Mouse (Mus musculus) brown adipose tissue, adult 24 weeks (tissue): ENCODE measurements around the gene Bag3. TPM values are rescaled to one million over a fixed set of nuclear protein-coding genes. Genes with fewer than 3 reads are reported as not detected.

ENCODE experiments used
- H3K27ac ChIP-seq: fragments of 200-500 bp; replicated peaks from 2 replicates; pipeline ENCODE4 v1.5.1; 2012; ENCODE audit warnings: low read depth, mild to moderate bottlenecking, low read length
- H3K4me1 ChIP-seq: fragments of 200-500 bp; 2 replicates; pipeline ENCODE4 v1.6.1; 2012; ENCODE audit warnings: low read length, mixed read lengths; ENCODE audit not compliant: control insufficient read depth, insufficient read depth, insufficient read length
- H3K4me3 ChIP-seq: fragments of 200-500 bp; 2 replicates; pipeline ENCODE4 v1.5.1; 2012; ENCODE audit warnings: low read depth, mild to moderate bottlenecking, low read length, moderate library complexity; ENCODE audit not compliant: insufficient read depth
- polyA plus RNA-seq: library from polyadenylated mRNA; stranded (reverse); fragments of >200 nt; gene quantifications from 2 replicates; pipeline ENCODE4 v1.2.4, GENCODE M21; 2012; ENCODE audit not compliant: missing spikeins, insufficient read depth, insufficient read length

The Bag3 gene
- polyA plus RNA-seq, 1 experiment = 29.2 TPM

DNA sequence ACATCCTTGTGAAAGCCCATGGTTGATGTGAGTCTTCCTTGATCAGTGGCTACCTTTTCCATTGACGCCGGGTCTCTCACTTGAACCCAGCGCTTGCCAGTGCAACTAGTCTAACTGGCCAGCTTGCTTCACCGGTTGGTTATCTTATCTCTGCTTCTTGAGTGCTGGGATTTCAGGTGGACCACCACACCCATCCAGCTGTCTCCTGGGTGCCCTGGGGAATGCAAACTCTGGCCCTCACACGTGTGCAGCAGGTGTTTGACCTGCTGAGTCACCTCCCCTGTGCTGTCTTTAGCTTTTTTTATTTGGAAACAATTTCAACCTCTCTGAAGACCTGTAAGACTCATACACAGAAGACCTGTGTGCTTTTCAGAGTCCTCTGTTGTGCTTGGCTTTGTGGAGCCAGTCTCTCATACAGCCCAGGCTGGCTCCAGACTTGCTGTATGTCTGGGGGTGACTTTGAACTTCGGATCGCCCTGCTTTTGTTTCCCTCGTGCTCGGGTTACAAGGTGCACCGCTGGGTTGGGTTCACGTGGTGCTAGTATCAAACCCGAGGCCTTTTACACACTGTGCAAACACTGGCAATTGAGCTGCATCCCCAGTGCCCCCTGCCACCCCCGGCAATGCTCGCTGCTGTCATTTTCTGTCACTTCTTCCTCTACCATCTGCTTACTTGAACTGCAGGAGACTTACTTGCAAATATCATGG, 19.9 kb downstream of the Bag3 start:
- Histone ChIP-seq H3K27ac (peak overlapping the region; percentile 1; the same call in 1 of the 2 replicates), H3K4me3 (no peak overlapping the region), H3K4me1 (peaks cover 40% of the 10 kb centered on the region)

DNA sequence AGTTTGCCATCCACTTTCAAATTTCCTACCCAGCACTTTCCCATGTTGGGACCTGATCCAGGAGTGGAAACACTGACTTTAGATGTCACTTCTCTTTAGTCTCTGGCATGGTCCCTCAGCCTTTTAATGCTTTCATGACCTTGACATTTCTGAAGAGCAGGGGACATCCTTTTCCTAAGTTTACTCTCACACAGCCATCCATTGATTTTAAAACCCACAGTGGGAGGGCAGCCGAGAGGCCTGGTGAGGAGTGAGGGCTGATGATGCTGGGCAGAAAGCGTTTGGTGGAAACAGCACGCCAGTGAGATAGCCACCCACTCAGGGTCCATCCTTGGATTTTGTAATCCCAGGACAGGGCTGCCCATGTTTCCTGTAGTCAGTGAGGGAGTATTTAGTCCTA, 20.5 kb downstream of the Bag3 start:
- Histone ChIP-seq H3K4me3 (no peak overlapping the region), H3K4me1 (peaks cover 34% of the 10 kb centered on the region), H3K27ac (peak overlapping the region; percentile 31; the same call in 1 of the 2 replicates)

DNA sequence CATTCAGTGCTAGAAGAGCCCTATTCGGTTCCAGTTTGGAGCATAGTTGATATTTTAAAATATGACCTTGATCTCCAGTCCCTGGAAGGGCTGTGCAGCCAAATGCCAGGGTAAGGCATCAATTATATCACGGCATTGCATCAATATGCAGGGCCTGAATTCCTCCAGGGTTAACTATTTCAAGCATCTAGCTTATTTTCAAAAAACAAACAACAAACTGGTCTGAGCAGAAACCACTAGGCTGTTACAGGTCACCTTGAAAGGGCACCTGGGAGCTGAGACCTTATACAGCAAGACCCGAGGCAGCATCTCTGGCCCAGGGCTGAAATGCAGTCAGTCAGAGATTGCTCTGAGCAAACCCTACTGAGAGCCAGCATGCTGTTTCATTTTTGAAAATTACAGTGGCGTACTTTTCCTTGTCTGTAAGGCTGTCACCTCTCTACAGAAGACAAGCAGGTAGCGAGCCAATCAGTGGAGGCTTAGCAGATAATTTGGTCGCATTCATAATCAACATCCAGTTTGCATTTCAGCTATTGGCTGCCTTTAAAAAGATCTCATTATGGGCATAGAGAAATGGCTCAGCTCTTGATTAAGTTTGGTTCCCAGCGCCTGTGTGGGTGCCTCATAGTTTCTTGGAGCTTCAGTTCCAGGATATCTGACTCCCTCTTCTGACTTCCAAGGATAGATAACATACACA, 21.3 kb downstream of the Bag3 start:
- Histone ChIP-seq H3K27ac (no peak overlapping the region), H3K4me1 (peaks cover 26% of the 10 kb centered on the region), H3K4me3 (no peak overlapping the region)

DNA sequence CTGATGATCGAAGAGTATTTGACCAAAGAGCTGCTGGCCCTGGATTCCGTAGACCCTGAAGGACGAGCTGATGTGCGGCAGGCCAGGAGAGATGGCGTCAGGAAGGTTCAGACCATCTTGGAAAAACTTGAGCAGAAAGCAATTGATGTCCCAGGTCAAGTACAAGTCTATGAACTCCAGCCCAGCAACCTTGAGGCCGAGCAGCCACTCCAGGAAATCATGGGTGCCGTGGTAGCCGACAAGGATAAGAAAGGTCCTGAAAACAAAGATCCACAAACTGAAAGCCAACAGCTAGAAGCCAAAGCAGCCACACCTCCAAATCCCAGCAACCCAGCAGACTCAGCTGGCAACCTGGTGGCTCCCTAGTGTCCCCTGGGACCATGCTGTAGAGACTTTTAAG, 22.6 kb downstream of the Bag3 start:
- peaks cover 19% of the 10 kb centered on the region for H3K4me1 ChIP-seq
- H3K27ac ChIP-seq = no peak overlapping the region
- no peak overlapping the region for H3K4me3 ChIP-seq

DNA sequence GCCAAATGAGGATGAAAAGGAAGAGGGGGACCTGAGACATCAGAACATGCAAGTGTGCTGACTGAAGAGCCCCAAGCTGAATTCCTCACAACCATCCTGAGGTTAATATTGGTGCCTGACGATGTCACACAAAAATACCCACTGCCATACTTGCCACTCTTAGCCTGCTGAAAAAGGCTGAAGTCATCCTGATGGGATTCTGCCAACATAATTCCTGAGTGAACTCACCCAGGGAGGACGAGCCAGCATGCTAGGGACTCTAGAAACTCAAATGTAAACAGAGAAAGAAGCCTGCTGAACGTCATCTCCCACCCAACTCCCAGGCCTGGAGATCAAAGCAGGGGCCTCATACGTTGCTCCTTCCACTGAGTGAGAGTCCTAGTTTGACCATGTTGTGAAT, 25.7 kb downstream of the Bag3 start:
- no peak overlapping the region for H3K4me3 ChIP-seq
- H3K27ac ChIP-seq = no peak overlapping the region
- H3K4me1 ChIP-seq = peaks cover under 1% of the 10 kb centered on the region; the same call in 1 of the 2 replicates

DNA sequence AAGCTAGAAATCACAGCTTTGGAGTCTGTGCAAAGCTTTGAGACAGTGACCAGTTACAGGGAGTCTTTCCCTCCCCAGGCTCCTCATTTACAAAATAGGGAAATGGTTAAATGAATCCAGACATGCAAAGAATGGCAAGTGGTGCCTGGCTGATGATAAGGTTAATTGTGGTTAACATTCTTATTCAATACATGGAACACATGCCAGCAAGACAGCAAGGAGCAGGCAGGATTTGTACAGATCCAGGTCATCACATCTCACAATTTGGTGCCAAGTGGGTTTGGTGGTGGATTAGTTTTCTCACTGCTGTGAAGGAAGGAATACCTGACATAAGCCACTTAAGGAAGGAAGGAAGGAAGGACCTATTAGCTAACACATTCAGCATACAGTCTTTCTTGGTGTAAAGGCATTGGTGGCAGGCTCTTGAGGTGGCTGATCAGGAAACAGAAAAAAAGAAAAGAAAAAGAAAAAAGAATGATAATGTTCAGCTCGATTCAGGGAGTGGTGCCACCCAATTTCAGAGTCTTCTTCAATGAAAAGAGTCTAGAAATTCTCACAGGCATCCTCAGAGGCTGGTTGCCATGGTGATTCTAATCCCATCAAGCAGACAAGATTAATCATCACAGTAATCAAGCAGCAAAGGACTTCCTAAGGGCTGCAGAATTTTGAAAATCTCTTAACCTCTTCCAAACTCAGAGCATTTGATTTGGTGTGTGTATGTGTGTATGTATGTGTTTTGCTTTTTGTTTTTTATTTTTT, 27.1 kb downstream of the Bag3 start:
- Histone ChIP-seq H3K4me1 (no peaks in the 10 kb centered on the region), H3K4me3 (no peak overlapping the region), H3K27ac (no peak overlapping the region)

DNA sequence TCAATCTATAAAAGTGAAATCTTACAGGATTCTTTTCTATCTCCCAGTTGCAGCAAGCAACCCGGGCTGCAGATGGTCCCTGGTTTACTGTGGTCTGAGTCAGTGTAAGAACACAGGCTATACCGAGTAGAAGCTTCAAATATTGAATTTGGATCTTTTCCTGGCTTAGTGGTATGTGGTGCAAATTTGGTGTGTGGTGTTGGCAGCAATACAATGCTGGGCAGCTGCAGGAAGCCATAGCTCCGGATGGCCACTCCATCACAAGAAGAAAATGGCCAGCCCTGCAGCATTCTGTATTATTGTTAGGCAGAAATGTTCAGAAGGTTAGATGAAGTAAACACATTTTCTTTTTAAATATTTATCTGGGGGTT, 27.7 kb downstream of the Bag3 start:
- Histone ChIP-seq H3K27ac (no peak overlapping the region), H3K4me3 (no peak overlapping the region), H3K4me1 (no peaks in the 10 kb centered on the region)

DNA sequence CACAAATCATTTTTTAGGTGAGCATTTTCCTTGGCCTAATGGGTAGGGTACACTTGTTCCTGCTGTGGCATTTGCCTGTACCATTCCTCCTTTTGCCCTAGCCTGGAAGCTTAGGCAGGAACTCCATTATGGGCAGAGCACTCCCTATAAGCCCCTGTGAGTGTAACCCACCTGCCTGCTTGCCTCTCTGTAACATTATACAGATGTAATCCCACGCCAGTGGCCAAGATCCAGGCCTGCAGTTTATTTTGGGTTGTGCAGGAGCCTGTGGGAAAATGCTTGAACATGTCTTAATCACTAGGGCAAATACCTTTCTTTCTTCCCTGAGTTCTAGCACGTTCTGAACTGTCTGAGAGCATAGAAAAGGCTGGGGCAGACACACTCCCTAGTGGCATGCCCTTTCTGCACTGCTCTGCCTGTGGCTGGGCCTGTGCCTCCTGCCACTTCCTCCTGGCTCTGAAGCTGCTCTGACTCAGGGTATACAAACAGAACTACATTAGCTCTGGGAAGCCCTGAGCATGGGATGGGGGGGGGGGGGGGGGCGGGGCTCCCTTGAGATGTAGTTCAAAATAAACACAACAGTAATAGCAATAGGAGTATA, 29.8 kb downstream of the Bag3 start:
- Histone ChIP-seq H3K27ac (no peak overlapping the region), H3K4me1 (no peaks in the 10 kb centered on the region), H3K4me3 (no peak overlapping the region)

DNA sequence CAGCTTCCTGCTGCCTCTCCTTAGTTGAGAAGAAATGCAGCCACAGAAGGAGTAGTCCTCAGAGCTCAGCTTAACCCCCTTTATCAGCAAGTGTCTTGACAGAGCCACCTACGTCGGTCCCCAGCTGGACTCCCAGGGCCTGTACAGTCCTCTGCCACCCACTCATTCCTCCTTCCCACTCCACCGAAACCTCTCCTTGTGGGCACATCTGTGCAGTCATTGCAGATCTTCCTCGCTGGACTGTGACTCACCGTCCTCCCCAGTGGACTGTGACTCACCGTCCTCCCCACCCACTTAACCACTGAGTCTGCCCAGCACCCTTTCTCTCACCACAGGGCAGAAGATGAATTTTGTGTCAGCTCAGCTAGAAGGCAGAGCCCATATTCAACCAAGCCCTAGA, 31.1 kb downstream of the Bag3 start:
- H3K4me3 ChIP-seq = no peak overlapping the region
- H3K4me1 ChIP-seq = no peaks in the 10 kb centered on the region
- no peak overlapping the region for H3K27ac ChIP-seq

DNA sequence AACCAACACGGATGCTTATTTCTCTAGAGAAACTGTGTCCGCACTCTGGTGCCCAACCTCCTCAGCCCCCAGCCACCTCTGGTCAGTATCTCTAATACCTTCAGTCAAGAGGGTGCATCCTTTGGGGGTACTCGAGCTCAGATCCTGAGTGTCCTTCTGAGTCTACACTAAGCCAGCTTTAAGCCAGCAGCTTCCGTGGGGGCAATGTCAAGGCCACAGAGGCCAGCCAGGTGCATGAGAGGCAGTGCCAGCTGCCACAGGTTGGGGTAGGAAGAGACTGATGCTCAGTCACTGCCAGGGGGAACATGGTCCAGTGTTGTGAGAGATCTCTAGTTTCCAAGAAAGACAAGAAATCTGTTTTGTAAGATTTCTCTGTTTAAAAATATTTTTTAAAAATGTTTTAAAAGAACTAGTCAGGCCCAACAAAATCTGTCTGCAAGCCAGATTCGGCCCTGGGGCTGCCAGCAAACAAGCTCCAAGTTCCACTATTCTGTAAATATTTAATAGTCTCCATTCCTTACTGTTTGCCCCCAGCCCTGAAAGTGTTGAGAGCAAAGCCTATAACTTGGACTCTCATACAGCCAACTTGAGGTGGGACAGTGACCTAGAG, 31.8 kb downstream of the Bag3 start:
- H3K27ac ChIP-seq = no peak overlapping the region
- H3K4me1 ChIP-seq = no peaks in the 10 kb centered on the region
- H3K4me3 ChIP-seq = no peak overlapping the region

DNA sequence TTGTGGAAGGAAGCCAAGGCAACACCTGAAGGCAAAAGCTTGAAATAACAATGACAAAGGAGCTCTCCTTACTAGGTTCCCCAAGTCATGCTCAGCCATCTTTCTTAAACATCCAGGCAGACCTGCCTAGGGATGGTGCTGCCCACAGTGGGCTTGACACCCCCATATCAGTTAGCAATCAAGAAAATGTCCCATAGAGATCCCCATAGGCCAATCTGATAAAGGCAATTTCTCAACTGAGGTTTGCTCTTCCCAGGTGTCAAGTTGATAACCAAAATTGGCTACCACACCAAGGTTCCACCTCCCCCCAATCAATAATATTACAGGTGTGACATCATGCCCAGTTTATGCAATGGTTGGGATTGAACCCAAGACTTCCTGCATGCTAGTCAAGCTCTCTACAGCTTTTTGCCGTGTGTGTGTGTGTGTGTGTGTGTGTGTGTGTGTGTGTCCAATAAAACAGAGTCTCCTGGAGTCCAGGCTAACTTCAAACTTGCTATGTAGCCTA, 33.6 kb downstream of the Bag3 start:
- no peak overlapping the region for H3K27ac ChIP-seq
- no peaks in the 10 kb centered on the region for H3K4me1 ChIP-seq
- H3K4me3 ChIP-seq = no peak overlapping the region

DNA sequence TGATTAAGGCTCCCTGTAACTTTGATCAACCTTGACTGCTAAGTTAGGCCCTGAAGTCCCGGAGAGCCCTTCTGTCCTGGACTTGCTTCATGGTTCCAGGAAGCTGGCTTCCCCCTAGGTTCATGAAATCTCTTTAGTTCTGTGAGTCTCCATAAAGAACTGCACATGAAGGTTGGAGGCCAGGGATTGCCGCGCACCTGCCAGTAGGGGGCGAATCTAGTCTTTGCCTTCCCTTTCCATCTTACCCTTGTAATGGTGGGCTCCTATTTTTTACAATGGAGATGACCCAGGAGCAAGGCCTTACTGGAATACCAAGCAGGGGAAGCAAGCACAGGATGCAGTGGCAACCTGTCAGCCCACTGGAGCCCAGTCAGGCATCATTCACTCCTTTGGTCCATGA, 40.0 kb downstream of the Bag3 start:
- Histone ChIP-seq H3K4me3 (no peak overlapping the region), H3K27ac (no peak overlapping the region), H3K4me1 (no peaks in the 10 kb centered on the region)

DNA sequence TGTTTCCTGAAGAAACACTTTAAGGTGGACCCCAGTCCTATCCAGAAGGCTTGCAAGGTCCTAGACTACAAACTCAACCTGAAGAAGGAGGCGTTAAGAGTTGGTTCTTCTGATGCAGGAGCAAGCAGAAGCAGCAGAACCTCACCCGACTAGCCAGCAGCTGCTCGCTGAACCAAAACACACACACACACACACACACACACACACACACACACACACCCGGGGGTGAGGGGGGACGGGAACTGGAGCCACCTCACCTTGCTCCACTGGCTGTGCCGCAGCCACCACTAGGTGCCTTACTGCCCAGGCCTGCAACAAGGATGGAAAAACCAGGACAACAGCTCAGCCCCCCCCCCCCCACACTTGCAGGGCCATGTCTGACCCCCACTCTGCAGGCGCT, 42.9 kb downstream of the Bag3 start:
- H3K27ac ChIP-seq = no peak overlapping the region
- H3K4me1 ChIP-seq = no peaks in the 10 kb centered on the region
- no peak overlapping the region for H3K4me3 ChIP-seq

DNA sequence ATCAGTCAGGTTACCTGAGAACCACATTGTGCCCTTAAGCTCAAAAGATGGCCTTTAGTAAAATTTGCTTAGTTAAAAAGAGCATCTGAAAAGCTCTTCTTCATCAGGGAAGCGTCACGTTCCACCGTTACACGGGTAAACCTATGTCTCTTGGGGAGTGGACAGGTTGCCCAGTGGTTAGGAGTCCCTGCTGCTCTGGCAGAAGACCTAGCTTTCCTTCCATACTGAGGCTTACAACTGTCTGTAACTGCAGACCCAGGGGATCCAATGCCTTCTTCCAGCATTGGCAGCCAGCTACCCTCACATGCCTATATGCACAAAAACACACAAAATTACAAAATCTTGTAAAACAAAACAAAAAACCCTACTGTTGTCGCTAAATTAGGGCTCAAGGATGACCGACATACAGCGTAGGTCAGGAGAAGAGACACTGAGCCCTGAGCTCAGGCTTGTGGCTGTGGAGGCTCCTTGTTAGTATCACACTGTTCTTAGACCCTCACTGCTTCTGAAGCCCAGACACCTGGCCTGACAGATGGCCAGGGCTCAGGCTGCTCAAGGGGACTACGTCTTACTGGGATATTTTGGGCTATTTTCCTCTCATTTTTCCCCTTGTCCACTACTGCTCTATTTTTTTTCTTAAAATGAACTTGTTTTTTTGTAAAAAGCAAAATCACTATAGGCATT, 44.3 kb downstream of the Bag3 start:
- Histone ChIP-seq H3K4me3 (no peak overlapping the region), H3K4me1 (no peaks in the 10 kb centered on the region)

More for the DNA sequence above, 44.3 kb downstream of the Bag3 start:
- H3K27ac ChIP-seq = no peak overlapping the region
